Mouse (Mus musculus): ENCODE data around the gene Stard10. TPM values are rescaled to one million over a fixed set of nuclear protein-coding genes. Genes with fewer than 3 reads are reported as not detected.
A peak's percentile ranks its signal among the peaks of the same experiment; 100 is the strongest.

Stard10 gene
- total RNA-seq, 2 experiments from 2014 or later: 17.0 to 40.3 TPM

DNA sequence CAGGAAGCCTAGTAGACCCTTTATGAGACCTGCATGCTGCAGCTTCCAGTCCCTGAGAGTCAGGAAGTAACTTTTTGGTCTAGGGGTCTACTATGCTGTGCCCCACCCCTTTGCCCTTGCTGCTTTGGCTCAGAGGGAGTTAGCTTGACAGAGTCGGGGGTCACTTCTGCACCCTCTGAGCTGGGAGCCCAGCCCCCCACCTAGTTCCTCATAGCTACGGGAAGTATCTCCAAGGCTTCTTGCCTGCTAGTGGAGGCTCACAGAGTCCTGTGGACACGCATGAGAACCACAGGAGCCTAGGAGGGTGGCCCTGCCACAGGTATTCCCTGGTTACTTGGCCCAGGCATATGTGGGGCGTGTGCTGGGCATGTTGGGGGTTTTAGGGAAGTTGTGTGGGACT, 44.1 kb downstream of the Stard10 start:
- DNase-seq: no peak

DNA sequence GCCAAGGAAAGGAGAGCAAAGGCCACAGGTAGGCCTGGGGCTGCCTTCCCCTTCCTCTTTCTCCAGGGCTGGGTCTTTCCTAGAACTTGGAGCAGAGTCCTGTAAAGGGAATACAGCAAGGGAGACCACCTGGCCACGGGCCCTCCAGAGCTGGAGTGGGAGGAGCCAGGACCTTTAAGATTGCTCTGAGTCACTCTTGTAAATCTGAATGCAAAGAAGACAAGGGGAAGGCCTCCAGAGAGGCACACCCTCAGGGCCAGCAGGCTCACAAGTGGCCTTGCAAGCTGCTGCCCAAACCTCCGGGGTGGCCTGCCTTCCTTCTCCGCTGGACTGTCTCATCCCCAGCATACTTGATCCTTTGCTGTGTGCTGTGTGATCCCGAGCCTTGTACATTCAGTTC, 44.9 kb downstream of the Stard10 start:
- DNase-seq: no peak
- intact Hi-C loops (cut with DNase I): no loop called here

More for the DNA sequence above, 44.1 kb downstream of the Stard10 start:
- intact Hi-C loops (cut with DNase I): no loop called here

- intact Hi-C loops (cut with DNase I): no loop called here
- no peak for DNase-seq
Observed at GRCm38 (mm10) chr7:101362791-101363191, 45.9 kb downstream of the Stard10 start.

DNA sequence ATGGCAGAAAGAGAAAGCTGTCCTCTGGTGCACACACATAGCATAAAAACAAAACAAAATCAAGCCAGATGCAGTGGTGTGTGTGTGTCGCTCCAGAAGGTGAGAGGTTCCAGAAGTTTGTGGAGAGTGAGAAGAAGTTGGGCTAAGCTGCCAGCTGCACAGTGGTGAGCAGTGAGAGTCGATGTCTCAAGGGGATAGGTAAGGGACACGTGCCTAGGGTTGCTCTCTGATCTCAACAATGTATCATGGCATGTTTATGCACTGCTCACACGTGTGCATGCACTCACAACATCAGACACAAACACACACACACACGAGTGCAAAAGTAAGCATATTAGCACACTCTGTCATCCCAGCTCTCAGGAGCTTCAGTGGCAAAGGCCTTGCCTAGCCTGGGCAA, 47.0 kb downstream of the Stard10 start:
- intact Hi-C loops (cut with DNase I): no loop called here
- DNase-seq: no peak

GRCm38 (mm10) chr7:101367901-101368852, 51.3 kb downstream of the Stard10 start:
- DNase-seq: no peak
- intact Hi-C loops (cut with DNase I): no loop called here

DNA sequence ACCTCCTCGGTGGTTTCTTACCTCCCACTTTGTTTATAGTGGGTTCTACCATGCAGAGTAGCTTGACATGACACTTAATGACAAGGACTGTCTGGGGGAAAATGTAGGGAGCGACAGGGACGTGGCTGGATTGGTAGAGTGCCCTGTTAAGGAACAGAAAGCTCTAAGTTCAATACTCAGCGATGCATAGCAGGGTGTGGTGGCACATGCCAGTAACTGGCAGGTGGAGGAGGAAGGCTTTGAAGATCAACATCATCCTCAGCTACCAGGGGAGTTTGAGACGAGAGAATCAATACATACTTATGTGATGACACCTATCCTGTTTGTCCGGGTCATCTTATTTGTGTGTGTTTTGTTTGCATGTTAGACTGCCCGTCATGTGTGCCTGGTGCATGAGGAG, 52.8 kb downstream of the Stard10 start:
- intact Hi-C loops (cut with DNase I): loop anchor here (5.0 to 10.0 kb wide), 2 partner anchors 137 to 385 kb away; no protein-coding TSS in a partner anchor
- DNase-seq: no peak

DNA sequence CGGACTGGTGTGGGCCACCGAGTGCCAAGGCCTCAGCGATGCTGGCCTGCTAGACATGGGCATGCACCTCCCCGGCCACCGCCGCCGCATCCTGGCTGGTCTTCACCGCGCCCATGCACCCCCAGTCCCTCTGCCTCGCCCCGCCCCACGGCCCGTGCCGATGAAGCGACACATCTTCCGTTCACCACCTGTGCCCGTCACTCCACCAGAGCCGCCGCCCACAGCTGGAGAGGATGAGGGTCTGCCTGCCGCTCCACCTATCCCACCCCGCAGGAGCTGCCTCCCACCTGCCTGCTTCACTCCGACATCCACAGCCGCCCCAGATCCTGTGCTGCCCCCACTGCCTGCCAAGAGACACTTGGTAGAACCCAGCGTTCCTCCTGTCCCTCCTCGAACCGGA, 56.2 kb downstream of the Stard10 start:
- no peak for DNase-seq
- intact Hi-C loops (cut with DNase I): loop anchor here (2.0 to 10.0 kb wide), 3 partner anchors 141 to 388 kb away; no protein-coding TSS in a partner anchor

GRCm38 (mm10) chr7:101374155-101374554, 57.3 kb downstream of the Stard10 start:
- intact Hi-C loops (cut with DNase I): loop anchor here (1.0 to 10.0 kb wide), 3 partner anchors 64 to 389 kb away; no protein-coding TSS in a partner anchor
- peak in 1 of 2 experiments; percentile 57 for DNase-seq

GRCm38 (mm10) chr7:101376701-101377340, 59.9 kb downstream of the Stard10 start:
- DNase-seq: no peak
- intact Hi-C loops (cut with DNase I): loop anchor here (10.0 kb wide), 1 partner anchor 392 kb away; no protein-coding TSS in a partner anchor

DNA sequence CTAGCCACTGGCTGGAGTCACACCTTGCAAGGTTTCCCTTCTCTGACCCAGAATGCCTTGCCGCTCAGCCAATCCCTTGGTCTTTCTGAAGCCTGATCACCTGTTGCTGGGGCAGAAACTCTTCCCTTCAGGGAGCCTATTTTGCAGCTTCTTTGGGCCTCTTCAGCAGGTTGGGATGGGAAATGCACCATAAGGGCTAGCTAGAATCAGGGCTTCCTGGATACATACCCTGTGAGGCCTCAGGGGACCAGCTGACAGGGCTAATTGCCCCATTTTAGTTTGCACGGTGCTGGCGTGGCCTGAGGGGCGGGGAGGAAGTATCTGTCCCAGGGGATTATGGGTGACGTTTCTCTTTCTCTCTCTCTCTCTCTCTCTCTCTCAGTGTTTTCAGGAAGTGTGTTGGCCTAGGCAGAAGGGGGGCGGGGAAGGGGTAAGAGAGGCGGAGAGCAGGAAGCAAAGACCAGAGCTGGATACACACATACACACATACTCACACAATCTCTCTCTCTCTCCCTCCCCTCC, 60.9 kb downstream of the Stard10 start:
- intact Hi-C loops (cut with DNase I): loop anchor here (10.0 kb wide), 1 partner anchor 393 kb away; no protein-coding TSS in a partner anchor
- peak; percentile 73 to 82 for DNase-seq

GRCm38 (mm10) chr7:101378285-101378684, 61.4 kb downstream of the Stard10 start:
- intact Hi-C loops (cut with DNase I): loop anchor here (10.0 kb wide), 1 partner anchor 393 kb away; no protein-coding TSS in a partner anchor

GRCm38 (mm10) chr7:101378796-101379465, 62.0 kb downstream of the Stard10 start:
- no peak for DNase-seq
- intact Hi-C loops (cut with DNase I): loop anchor here (10.0 kb wide), 1 partner anchor 394 kb away; no protein-coding TSS in a partner anchor

More at GRCm38 (mm10) chr7:101378285-101378684, 61.4 kb downstream of the Stard10 start:
- no peak for DNase-seq

DNA sequence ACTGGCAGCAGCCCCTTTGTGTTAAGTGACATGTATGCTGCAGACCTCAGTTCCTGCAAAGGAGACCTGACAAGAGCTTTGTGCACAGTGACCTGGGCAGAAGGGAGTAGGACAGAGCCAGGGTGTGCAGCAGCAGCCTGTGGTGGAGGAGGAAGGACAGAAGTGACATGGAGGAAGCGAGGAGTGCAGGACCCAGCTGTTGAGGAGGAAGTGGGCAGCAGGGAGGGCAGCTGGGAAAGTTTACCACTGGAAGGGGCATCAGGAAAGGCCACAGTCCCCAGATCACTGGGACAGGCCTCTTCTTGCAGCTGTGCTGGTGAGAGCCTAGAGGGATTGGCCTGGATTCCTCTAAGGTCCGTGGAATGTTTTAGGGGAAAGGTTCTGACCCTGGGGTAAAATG, 62.8 kb downstream of the Stard10 start:
- DNase-seq: no peak
- intact Hi-C loops (cut with DNase I): loop anchor here (10.0 kb wide), 1 partner anchor 395 kb away; no protein-coding TSS in a partner anchor

DNA sequence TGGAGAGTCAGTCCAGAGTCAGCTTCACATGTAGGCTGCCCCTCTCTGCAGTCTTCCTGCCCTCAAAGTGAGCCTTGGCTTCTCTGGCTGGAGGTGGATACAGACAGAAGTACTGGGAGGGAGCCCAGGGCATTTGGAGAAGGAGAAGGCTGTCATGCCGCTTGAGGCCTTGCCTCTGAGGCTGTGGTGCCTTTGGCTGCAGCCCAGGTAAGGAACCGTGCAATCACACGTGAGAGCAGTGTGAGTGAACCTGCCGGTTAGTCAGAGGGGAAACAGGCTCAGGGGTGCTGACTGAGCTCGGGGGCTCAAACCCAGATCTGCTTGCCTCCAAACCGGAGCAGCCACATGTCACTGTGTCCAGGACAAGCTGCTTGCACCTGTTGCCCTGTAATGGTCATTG, 64.6 kb downstream of the Stard10 start:
- no peak for DNase-seq
- intact Hi-C loops (cut with DNase I): no loop called here

DNA sequence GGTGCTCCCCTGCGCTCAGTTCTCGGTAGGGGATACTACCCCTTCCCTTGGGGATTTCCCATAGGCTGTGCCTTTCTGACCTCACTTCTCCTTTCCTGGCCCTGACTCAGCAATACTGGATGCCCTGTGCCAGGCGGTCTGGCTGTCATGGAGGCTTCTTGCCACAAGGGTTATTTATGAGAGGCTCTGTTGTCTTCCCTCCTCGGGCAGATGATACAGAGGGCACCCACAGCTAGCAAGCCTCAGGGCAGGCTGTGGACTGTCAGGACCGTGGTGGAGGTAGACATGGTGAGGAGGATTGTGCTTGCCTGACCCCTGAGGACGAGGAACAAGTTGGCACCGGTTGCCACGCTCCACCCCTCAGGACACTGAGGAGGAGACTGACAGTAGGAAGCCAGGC, 65.5 kb downstream of the Stard10 start:
- peak in 1 of 2 experiments; percentile 42 for DNase-seq
- intact Hi-C loops (cut with DNase I): no loop called here

DNA sequence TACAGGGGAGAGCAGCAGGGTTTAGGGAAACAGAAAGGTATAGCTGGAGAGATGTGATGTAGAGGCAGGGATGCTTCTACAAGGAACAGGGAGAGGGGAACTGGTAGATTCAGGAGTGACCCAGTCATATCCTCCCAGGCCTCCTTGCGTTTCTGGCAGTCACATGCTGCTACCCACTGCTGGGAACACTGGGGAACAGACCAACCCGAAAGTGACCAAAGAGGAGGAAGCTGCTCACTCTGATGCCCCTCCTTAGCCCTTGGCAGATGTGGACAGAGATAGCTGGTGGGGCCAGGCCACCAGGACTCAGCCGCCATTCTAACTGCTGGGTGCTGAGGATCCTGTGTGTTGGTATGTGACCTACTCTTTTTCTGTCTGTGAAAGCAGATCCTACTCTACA, 66.9 kb downstream of the Stard10 start:
- intact Hi-C loops (cut with DNase I): no loop called here
- DNase-seq: no peak

DNA sequence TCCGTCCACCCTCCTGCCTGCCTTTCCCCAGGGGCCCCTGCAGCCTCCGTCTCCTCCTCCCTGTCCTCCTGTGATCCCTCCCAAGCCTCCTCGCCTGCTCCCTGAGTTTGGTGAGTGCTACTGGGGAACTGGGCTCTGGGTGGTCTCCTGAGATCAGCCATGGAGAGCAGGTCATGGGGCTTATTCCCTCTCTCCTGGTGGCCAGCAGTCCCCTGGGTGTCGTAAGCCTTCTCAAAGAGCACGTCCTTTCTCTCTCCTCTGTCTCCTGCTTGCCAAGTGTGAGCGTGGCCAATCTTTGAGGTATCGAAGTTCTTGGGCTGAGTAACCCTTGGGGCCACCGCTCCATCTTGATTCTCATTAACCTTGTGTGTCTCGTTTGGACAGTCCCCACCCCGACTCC, 68.0 kb downstream of the Stard10 start:
- intact Hi-C loops (cut with DNase I): no loop called here
- no peak for DNase-seq

DNA sequence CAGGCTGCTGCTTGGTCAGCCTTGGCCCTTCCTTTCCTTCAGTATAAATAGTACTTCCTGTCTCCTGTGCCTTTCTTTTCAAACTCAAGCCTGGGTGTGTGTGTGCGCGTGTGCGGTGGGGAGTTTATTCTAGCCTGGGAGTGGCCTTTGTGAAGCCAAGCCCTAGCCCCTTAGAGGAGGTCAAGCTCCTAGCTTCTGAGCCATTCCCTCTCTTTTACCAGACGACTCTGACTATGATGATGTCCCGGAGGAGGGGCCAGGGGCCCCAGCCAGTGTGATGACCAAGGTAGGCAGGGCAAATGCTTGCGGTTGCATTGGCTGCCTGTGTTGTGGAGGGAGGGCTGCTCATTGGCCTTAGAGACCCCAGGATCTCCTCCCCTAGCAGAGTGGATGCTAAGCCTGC, 68.4 kb downstream of the Stard10 start:
- intact Hi-C loops (cut with DNase I): no loop called here
- peak in 1 of 2 experiments; percentile 51 for DNase-seq

DNA sequence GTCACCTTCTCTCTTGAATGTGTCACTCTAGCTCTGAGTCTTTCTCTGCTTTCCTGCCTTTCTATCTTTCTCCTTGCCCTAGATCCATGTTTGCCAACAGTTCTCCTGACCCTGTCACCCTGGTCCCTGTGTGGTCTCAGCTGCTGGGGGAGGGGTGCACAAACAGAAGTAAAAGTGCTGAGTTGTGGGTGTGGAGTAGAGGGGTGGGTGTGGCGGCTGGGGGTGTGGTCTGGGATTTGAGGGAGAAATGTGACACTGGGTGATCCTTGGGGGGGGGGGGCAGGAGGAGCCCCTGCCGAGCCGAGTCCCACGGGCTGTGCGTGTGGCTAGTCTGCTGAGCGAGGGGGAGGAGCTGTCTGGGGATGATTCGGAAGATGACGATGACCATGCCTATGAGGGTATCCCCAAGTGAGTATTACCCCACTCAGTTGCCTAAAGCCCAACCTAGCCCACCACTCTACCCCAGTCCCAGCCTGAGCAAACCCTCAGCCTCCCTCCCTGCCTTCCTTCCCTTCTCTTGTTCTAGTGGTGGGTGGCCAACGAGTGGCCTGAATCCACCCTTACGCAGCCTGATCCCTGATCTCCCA, 69.1 kb downstream of the Stard10 start:
- DNase-seq: no peak
- intact Hi-C loops (cut with DNase I): no loop called here

DNA sequence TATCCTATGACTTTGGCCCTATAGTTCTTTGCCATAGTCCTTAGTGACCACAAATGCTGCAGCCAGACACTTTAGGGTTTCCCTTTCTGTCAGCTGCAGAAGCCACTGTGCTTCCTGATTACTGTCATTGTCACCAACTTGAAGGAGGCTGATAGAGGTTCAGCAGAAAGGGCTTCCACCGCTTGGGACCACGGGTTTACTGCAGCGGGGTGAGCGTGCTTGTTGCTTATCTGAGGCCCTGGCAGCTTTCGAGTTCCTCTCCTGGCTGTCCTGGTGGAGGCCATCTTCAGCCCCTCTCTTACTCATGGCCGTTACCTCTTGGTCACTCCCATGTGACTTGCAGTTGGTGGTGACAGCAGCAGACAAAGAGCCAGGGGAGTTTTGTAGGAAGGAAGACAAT, 72.4 kb downstream of the Stard10 start:
- intact Hi-C loops (cut with DNase I): no loop called here
- no peak for DNase-seq

All from heart, postnatal 14 days (tissue).